Mouse (Mus musculus) cerebellum, postnatal 36 days (tissue): ENCODE data around the gene Pclaf.

Experiments
- DNase-seq, 2 experiments: peaks; one replicate each; pipeline ENCODE4 v3.0.0; 2021 to 2022; ENCODE audit warnings: mixed read lengths in 2 of 2

The Pclaf gene

DNA sequence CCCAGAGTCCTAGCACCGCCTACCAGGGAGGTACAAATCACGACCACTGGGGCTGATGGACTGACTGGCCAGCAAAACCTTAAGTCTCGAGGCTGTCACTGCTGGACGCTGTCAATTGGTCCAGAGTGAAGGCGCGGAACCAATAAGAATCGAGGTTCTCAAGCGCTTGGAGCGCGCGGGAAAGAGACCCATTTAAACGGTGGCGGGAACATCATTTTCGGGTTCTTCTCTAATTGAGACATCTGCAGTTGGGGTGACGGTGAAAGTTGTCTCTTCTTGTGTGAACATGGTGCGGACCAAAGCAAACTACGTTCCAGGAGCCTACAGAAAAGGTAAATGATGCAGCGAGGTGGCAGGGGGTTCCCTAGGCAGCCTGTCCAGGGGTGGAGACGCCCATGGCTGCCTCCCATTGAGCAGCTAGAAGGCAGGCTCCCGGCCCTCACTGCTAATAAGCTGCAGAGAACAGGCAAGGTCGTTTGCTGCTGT, at the start of gene Pclaf:
Pclaf (plus strand) TSS at position 95 of the 486 bp plus-strand sequence.
- DNase-seq, result peak; percentile 33 to 35

- DNase-seq, result no peak
These were observed 45.4 kb upstream of the Pclaf start for GRCm38 (mm10) chr9:65844421-65845165.

DNA sequence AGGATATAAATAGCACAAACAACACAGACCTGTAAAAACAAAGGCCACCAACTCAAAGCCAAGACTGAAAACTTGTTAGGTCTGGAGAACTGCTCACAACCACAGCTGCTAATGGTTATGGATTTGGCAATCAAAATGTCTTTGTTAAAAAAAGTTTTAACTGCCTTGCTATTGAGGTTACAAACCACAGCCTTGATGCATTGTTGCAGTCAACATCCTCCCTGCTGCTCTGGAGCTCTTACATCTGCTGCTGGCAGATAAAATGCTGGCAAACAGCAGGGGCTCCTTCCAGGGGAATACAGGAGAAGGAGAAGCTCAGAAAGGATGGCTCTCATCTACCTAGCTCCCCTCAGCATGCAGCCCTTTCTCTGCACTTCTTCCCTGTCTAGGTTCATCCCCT, 41.9 kb upstream of the Pclaf start:
- no peak for DNase-seq

DNA sequence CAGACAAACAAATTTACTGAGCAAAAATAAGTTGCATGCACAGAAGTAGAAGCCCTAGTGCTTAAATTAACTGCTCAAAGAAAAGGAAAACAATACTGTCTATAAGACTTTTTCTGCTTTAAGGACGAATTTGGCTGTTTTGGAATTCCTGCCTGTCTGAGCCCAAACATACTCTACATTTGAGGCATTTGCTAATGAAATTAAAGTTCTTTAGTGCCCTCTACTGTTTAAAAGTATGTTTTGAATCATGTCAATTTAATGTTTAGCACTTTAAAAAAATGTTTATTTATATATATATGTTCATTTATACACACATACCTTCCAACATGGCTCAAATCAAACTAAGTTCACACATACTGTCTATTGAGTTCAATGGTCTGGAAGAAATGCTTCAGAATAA, 39.8 kb upstream of the Pclaf start:
- DNase-seq, result no peak

GRCm38 (mm10) chr9:65859656-65860055, 30.4 kb upstream of the Pclaf start:
- DNase-seq, result peak; percentile 46 to 48

GRCm38 (mm10) chr9:65884564-65885315, 5.3 kb upstream of the Pclaf start:
- peak; percentile 88 to 90 for DNase-seq

GRCm38 (mm10) chr9:65891126-65891525, 1.1 kb downstream of the Pclaf start:
- DNase-seq, result no peak

- no peak for DNase-seq
These were observed 6.9 kb downstream of the Pclaf start for GRCm38 (mm10) chr9:65896977-65897376.

DNA sequence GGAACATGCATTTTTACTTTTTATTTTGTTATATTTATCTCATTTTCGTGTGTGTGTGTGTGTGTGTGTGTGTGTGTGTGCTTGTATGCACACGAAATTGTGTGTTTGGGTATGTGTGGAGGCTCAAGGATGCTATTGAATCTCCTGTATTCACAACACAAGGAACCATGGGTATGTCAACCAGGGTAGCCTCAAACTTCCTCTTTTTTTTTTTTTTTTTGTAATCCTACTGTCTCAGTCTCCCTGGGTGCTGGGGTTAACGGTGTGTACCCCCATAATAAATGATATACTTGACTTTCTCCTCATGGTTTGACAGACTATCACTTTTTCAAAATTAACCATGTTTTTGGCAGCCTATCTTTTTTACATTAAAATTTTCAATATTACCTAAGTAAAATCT, 12.8 kb downstream of the Pclaf start:
- DNase-seq, result no peak

DNA sequence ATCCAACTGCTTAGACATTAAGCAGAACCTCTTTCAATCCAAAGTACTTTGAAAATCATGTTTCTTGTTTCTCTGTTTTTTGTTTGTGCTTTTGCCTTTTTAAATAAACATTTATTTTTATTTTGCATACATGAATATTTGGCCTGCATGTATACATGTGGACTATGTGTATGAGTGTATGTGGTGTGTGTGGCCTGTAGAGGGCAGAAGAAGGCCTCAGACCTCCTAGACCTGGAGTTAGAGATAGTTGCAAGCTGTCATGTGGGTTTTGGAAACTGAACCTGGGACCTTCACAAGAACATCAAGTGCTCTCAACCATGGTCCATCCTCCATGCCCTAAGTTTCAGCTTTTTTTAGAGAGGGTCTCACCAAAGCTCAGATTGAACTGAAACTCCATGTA, 13.4 kb downstream of the Pclaf start:
- no peak for DNase-seq

GRCm38 (mm10) chr9:65908394-65909300, 18.6 kb downstream of the Pclaf start, which contains the start of the genes Trip4 and Csnk1g1:
Gene Trip4 (minus strand): TSS chr9:65908794.
Gene Csnk1g1 (plus strand): TSS chr9:65908924.
- DNase-seq, result peak; percentile 92 to 94

DNA sequence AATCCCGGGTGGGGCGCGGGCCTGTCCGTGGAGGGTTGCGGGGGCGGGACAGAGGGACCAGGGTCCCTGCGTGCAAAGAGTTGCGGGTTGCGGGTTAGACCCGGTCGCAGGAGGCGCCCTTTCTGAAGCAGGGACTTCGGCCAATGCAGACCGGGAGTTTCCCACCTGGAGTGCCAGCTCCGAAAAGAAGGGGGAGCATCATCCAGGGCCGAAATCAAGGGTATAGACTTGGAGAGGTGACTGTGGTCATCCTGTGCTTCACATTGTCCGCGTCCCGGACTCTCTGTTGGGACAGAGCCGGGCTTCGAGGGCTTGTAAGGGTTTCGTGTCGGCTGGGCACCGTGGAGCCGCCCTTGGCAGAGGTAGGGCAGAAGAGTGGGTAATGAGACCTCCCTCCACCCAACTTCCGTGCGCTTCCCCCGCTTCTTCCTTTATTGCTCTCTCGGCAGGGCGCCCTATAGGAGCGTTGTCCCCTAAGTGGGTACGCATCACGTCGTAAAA, 19.3 kb downstream of the Pclaf start:
- peak; percentile 62 to 67 for DNase-seq

DNA sequence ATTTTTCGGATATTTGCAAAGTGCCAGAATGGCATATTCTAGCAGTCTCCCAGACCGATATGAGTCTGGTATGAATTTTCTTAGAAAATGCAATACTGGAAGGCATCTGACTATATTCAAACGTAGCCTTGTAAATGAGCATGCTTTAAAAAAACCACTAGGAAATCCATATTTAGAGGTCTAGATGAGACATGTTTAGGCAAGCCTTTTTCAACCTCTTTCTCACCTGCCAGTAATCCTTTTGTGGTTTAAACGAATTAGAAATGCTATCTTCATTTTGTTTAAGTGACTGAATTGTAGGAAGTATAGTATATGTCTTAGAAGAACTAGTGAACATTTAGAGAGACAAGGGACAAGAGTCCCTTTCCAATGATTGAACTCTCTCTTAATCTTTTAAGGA, 19.8 kb downstream of the Pclaf start:
- no peak for DNase-seq

- DNase-seq, result peak; percentile 13 to 49
These were observed 23.9 kb downstream of the Pclaf start for GRCm38 (mm10) chr9:65913976-65914375.

GRCm38 (mm10) chr9:65917015-65917414, 27.0 kb downstream of the Pclaf start:
- DNase-seq, result no peak

GRCm38 (mm10) chr9:65928456-65928855, 38.4 kb downstream of the Pclaf start:
- DNase-seq, result no peak

- DNase-seq, result no peak
These were observed 39.8 kb downstream of the Pclaf start for GRCm38 (mm10) chr9:65929826-65930225.

GRCm38 (mm10) chr9:65937566-65937965, 47.5 kb downstream of the Pclaf start:
- DNase-seq, result no peak

- DNase-seq, result peak; percentile 16 to 17
These were observed 61.1 kb downstream of the Pclaf start for GRCm38 (mm10) chr9:65951082-65951587.
